Mouse (Mus musculus) 3134 (cell line): ENCODE data around the gene Olfr1101.

Source experiments
- DNase-seq: peaks from one replicate; pipeline ENCODE4 v3.0.0-alpha.2; 2011; ENCODE audit warnings: low spot score; ENCODE audit not compliant: insufficient read length; ENCODE audit errors: extremely low read depth

Gene Olfr1101

DNA sequence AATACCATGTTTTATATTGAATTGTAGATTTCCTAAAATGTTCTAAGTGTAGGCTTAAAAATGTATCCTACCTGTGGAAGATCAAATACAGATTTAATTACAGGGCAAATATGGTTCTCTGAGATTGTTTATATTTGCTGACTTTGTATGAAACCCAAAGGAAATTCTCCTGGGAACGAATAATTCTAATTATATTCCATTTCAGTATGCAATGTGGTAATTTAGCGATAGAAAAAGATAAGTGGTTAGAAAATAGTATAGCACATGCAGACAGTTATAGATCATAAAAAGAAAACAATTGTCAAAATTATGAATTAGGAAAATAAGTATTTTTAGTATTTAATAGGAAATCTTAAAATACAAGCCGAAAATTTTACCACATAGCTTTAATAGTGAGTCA lies at the start of gene Olfr1101:
TSS of gene Olfr1101 (minus strand) at position 101 of the 400 bp plus-strand sequence.
- no peak for DNase-seq

DNA sequence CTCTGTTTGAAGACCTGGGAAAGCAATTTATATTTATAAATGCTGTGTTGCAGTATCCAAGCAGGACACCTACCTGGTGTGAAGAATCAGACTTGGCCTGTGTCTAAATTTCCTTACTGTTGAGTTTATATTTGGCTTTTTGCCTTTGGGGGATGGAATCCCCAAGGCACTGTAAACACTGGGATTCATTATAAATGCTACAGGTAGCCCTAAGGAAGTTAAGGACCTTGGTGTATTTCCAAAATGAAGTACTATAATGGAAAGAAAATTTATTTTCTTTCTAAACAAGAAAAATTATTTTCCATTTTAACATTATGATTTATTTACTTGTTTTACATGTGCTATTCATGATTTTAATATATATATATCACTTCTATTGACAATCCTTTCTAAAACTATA lies 45.4 kb upstream of the Olfr1101 start, which contains the start of gene Olfr1105:
TSS of gene Olfr1105 (minus strand) at position 101 of the 400 bp plus-strand sequence.
- no peak for DNase-seq

GRCm38 (mm10) chr2:87026980-87027379 lies 36.0 kb upstream of the Olfr1101 start, which contains the start of gene Olfr1104:
Gene Olfr1104, minus strand, starts transcription at chr2:87027080.
- no peak for DNase-seq

GRCm38 (mm10) chr2:86998098-86998497 lies 7.1 kb upstream of the Olfr1101 start, which contains the start of gene Olfr1102:
Gene Olfr1102, plus strand, starts transcription at chr2:86998398.
- no peak for DNase-seq

GRCm38 (mm10) chr2:86979854-86980253 lies 11.2 kb downstream of the Olfr1101 start, which contains the start of gene Olfr1100:
Gene Olfr1100, minus strand, starts transcription at chr2:86979954.
- DNase-seq: no peak

DNA sequence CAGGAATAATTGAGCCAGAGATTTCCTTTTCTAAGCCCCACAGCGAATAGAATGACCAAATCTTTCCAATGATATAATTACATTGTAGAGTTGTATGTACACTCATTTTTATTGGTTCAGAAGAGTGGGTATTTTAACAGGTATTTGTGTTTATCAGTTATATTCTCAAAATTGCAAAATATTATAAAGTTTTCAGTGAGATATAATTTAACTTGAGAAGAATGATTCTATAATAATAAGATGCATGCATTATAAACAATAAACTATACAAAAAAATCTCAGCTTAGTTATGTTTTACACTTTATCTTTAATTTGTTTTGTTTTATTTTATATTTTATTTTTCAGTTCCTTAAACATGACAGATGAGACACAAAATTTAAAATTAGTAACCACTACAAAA lies 30.4 kb downstream of the Olfr1101 start, which contains the start of gene Olfr1099:
TSS of gene Olfr1099 (minus strand) at position 101 of the 400 bp plus-strand sequence.
- no peak for DNase-seq
